Mouse (Mus musculus): Measurements from ENCODE around the gene Cds1.

Cds1 gene

GRCm38 (mm10) chr5:101764554-101765347 is at the start of gene Cds1:
Gene Cds1 (plus strand): TSS chr5:101765130.
- peak; percentile 83 for DNase-seq

- DNase-seq = peak; percentile 62
Observed at GRCm38 (mm10) chr5:101724216-101724615, 40.7 kb upstream of the Cds1 start.

DNA sequence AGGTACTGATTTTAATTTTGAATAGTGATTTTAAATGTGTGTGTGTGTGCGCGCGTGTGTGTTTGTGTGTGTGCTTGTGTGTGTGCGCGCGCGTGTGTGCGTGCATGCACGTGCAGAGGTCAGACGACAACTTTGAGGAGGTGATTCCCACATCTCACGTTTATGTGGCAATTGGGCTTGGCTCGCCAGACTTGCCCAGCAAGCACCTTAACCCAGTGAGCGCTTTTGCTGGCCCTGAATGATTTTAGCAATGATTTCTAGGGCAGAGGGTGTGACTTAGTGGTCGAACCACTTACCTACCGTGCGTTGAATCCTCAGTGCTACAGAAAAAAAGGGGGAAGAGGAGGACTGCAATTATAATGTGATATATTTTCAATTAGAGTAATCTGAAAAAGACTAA is 40.2 kb upstream of the Cds1 start:
- peak; percentile 38 for DNase-seq

GRCm38 (mm10) chr5:101725703-101726102 is 39.2 kb upstream of the Cds1 start:
- DNase-seq = peak; percentile 42

DNA sequence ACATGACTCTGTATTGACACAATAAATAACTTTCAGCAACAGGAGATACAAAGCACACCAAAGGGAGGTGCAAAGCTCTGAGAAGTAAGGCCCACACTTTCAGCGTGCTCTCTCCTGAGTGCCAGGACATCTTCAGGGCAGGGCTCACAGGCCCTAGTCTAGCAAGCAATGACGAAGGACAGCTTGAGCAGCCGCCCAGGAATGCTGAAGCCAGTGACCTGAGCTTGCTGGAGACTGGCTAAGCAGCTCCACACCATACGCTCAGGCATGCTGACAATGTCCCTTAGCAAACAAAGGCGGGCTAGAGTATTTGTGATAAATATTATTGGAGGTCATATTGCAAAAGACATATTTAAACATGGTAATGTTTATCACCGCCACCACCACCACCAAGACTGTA is 38.6 kb upstream of the Cds1 start:
- DNase-seq = peak; percentile 20

DNA sequence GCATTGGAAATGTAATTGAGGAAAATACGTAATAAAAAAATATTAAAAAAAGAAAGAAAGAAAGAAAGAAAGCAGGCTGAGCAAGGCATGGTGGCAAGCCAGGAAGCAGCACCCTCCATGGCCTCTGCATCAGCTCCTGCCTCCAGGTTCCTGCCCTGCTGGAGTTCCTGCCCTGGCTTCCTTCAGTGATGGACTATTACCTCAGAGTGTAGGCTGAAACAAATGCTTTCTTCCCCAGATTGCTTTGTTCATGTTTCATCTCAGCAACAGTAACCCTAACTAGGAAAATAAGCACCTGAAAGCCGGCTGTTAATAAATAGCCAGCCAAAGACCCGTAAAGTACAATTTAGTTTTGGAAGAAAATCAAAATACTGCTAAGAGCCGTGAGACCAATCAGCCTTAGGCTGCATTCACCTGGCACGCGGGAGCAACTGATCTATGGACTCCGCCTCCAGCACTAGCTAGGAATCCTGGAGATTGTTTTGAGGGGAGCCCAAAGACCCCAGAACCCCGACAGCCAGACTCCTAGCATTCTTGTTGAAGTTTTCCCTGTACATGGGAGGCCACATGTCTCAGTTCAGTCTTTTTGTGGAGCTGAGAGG is 36.5 kb upstream of the Cds1 start:
- peak; percentile 95 for DNase-seq

GRCm38 (mm10) chr5:101737341-101737740 is 27.6 kb upstream of the Cds1 start:
- no peak for DNase-seq

DNA sequence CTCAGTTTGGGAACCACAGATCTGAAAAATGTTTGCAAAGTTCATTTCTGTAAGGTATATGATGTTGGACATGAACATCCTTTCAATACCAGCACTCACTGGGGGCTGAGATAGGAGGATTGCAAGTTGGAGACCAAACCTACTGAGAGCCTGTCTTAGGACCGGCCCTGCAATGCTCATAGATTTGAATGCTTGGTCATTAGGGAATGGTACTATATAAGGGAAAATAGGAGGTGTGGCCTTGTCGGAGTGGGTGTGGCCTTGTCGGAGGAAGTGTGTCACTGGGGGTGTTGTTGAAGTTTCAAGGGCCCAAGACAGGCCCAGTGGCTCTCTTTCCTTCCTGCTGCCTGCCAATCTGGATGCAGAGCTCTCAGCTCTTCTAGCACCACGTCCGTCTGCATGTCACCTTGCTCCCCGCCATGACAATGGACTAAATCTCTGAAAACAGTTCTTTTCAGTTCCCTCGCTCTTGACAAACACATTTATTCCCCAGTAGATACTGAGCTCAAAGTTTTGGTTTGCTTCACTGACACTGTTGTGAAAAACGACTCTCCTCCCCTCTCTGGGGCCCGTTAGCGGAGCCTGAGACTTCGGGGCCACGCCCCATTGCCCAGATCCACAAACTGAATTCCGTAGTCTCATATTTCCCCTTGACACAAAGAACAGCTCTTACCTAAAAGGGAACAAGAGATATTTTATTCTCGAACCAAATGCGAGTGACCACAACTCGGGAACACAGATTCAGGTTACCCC is 24.3 kb upstream of the Cds1 start:
- DNase-seq = no peak

DNA sequence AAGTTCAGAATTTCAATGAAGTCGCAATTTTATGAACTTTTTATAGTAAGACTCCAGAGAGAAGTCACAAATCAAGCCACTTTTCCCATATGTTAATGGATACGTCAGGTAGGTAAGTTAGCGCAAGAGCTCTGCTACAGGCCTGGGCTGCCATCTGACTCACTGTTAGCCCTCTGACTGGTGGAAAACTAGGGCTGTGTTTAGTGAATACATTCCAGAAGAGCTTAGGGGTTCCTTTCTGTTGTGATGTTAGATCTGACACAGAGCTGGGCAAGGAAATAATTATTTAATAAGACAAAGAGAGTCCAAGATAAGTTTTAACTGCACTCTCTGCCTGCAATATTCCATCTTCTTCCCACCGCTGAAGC is 23.7 kb upstream of the Cds1 start:
- no peak for DNase-seq

DNA sequence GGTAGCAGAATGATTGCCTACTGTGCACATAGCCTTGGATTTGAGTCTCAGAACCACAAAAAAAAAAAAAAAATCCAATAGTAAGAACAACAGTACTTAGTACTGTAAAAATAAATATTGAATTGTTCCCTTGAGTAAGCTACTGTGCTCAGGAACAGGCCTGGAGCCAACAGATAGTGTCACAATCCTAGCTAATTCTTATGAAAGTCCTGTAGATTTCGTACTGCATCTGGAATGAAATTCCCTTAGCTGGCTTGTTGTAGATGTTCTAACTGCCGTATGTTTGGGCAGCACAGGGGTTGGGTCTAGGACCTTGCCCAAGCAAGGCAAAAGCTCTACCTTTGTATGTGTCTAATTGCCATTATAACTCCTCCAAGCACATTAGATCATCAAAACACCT is 22.9 kb upstream of the Cds1 start:
- DNase-seq = no peak

- DNase-seq = no peak
Observed at GRCm38 (mm10) chr5:101742425-101742824, 22.5 kb upstream of the Cds1 start.

DNA sequence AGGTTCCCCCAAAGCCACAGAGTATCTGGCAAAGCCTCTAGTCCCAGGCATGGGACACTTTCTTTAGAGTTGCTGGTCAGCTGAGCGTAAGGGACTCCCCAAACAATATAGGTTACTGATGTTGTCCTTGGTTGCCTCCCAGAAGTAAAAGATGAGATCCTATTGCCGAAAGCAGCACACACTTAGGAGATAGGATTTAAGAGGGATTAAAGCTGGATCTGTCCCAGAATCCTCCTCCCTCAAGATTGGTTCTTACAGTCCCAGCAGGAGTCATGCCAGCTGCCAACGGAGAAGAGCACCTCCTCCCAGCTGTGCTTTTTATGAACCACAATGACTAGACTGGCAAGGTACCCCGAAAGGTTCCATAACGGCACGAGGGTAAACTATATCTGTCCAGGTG is 20.0 kb upstream of the Cds1 start:
- no peak for DNase-seq

GRCm38 (mm10) chr5:101753680-101754079 is 11.2 kb upstream of the Cds1 start:
- DNase-seq = no peak

DNA sequence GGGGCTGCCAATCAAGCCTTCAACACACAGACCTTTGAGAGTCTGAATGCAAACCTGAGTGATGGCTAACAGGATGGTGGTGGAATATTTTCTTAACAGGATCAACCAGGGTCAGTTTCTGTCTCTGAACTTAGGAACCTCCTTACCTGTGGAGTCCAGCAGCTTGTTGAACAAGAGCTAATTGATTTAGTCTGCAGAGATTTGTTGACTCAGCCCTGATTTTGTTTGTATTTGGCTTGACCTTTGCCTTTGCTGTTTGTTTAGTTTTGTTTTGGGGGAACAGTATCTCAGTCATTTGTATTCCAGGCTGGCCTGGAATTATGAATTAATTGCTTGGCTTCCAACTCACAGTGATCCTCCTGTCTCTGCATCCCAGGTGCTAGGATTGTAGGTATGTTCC is 7.3 kb upstream of the Cds1 start:
- no peak for DNase-seq

GRCm38 (mm10) chr5:101761685-101762084 is 3.2 kb upstream of the Cds1 start:
- no peak for DNase-seq

GRCm38 (mm10) chr5:101763571-101763970 is 1.4 kb upstream of the Cds1 start:
- no peak for DNase-seq

- peak; percentile 56 for DNase-seq
Observed at GRCm38 (mm10) chr5:101765390-101765901, 516 bp downstream of the Cds1 start.

DNA sequence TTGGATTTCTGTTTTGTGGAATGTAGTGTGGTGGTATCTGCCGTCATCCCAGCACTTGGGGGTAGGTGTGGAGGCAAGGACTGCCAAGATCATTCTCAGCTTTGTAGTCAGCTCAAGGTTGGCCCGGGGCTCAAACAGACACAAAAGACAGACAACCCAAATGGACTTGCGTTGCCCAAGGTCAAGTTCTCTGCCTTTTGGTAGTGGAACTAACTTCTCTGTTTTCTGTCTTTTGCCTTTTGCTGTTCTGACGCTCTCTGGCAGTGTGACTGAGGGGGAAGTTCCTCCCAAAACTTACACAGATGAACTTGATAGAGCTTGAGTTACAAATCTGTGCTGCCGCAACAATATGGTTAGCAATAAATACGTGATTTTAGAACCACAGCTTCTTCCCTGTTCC is 1.3 kb downstream of the Cds1 start:
- no peak for DNase-seq

DNA sequence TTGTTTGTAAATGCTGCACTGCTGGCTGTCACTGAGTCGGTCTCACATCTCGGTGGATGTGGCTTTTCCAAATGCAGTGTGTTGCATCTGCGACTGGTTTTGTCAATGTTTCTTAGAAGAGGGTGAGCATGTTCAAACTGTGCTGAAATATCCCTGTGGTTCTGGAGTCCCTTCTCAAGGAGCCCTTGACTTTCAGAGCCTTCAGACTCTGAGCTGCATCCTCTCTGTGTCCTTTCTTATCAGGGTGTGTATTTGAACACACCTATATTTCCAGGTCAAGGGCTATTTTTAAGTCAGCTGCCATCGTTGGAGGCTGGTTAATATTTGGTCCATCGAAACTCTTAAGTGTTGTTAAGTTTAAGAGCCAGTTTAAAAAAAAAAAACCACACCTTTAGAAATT is 2.2 kb downstream of the Cds1 start:
- DNase-seq = no peak

GRCm38 (mm10) chr5:101767486-101767885 is 2.6 kb downstream of the Cds1 start:
- no peak for DNase-seq

GRCm38 (mm10) chr5:101768558-101768957 is 3.6 kb downstream of the Cds1 start:
- no peak for DNase-seq

- DNase-seq = peak; percentile 25
Observed at GRCm38 (mm10) chr5:101772621-101773020, 7.7 kb downstream of the Cds1 start.

DNA sequence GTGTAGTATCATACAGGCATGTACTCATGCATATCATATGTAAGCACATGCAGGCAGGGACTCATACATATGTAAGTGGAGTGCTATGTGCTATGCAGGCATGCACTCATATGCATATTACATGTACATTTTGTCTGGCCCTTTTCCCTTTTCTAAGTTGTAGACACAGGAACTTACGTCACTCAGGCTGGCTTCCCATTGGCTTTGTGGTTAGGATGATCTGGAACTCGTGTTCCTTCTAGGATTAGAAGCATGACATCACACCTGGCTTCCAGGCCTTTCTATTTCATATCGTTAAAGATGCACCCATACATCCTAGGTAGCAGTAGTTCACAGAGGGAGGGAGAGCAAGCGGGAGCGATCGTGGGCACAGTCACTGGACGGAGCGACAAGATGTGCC is 10.3 kb downstream of the Cds1 start:
- no peak for DNase-seq

- no peak for DNase-seq
Observed at GRCm38 (mm10) chr5:101776528-101776927, 11.6 kb downstream of the Cds1 start.

Measured in kidney, adult 9 months (tissue).